ENCODE assay signal across 23 mouse cellular contexts in the genomic region with DNA sequence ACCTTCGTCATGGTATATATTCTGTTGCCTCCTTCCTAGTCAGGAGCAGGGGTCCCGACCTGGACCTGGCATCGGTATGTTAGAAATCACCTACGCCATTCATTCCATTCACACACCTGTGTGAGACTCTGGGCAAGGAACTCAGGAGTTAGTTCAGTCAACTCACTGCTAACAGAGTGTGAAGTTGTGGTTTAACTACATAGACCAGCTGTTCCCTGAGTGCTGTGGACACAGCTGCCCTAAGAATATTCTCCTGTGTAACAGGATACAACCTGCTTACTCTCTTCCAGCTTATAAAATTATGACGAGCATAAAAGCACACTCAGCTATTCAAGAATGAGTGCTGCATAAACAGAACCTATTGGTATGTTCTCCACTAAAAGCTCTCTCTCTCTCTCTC. TPM values are rescaled to one million over a fixed set of nuclear protein-coding genes. Genes with fewer than 3 reads are reported as not detected.
DNase-seq lines count a peak whose midpoint lies in the region; ATAC-seq and TF ChIP-seq lines count a peak whose summit lies in the region.
"Had no signal": no experiment of that assay in that cellular context is flagged by ENCODE, and none has a peak within 500 bp of the region (broad histone marks: within the 10 kb centered on the region; RNA-seq: fewer than 3 reads in every experiment).

No protein-coding gene starts in this region.

- no peaks in the 10 kb centered on the region for H3K9me3 ChIP-seq in limb, embryonic 11.5 days (ENCODE audit: control insufficient read depth, low read length)
- H3K9me3 ChIP-seq in limb, embryonic 10.5 days (replicated peaks): no peaks in the 10 kb centered on the region
- H3K9me3 ChIP-seq in limb, embryonic 13.5 days: no peaks in the 10 kb centered on the region
- H3K9me3 ChIP-seq: embryonic facial prominence, embryonic 15.5 days; forebrain, embryonic 15.5 days; G1E; heart, embryonic 10.5 days; heart, embryonic 13.5 days; hindbrain, embryonic 12.5 days; hindbrain, embryonic 15.5 days had no signal

- peaks cover 45% of the 10 kb centered on the region for H3K79me2 ChIP-seq in C2C12 (ENCODE audit: control insufficient read depth, insufficient read depth)

- no peak overlapping the region for H3K27ac ChIP-seq in limb, embryonic 11.5 days (replicated peaks; ENCODE audit: low read depth, low read length)
- no peak overlapping the region; the same call in 1 of the 2 replicates for H3K27ac ChIP-seq in limb, embryonic 10.5 days
- no peak overlapping the region for H3K27ac ChIP-seq in limb, embryonic 13.5 days
- H3K27ac ChIP-seq: embryonic facial prominence, embryonic 15.5 days; forebrain, embryonic 15.5 days; heart, adult 2 months; heart, embryonic 10.5 days; heart, embryonic 13.5 days; hindbrain, embryonic 12.5 days; hindbrain, embryonic 15.5 days had no signal

- H3K4me2 ChIP-seq in limb, embryonic 11.5 days (ENCODE audit: low read depth, severe bottlenecking): no peak overlapping the region
- no peak overlapping the region for H3K4me2 ChIP-seq in limb, embryonic 13.5 days (replicated peaks)
- H3K4me2 ChIP-seq: embryonic facial prominence, embryonic 15.5 days; forebrain, embryonic 15.5 days; heart, embryonic 13.5 days; hindbrain, embryonic 12.5 days; hindbrain, embryonic 15.5 days had no signal

- no peaks in the 10 kb centered on the region for H3K36me3 ChIP-seq in limb, embryonic 11.5 days (ENCODE audit: control insufficient read depth, insufficient read depth, low read length)
- H3K36me3 ChIP-seq in limb, embryonic 10.5 days: no peaks in the 10 kb centered on the region
- no peaks in the 10 kb centered on the region for H3K36me3 ChIP-seq in C2C12 (ENCODE audit: control insufficient read depth, insufficient read depth)
- no peaks in the 10 kb centered on the region for H3K36me3 ChIP-seq in limb, embryonic 13.5 days
- H3K36me3 ChIP-seq: embryonic facial prominence, embryonic 15.5 days; forebrain, embryonic 15.5 days; G1E; heart, embryonic 10.5 days; hindbrain, embryonic 12.5 days; hindbrain, embryonic 15.5 days had no signal

- no peak overlapping the region for H3K9ac ChIP-seq in limb, embryonic 11.5 days (ENCODE audit: low read length)
- no peak overlapping the region for H3K9ac ChIP-seq in limb, embryonic 13.5 days
- H3K9ac ChIP-seq: embryonic facial prominence, embryonic 15.5 days; forebrain, embryonic 15.5 days; heart, embryonic 13.5 days; hindbrain, embryonic 12.5 days; hindbrain, embryonic 15.5 days had no signal

- peaks cover 24% of the 10 kb centered on the region for H3K4me1 ChIP-seq in limb, embryonic 11.5 days (ENCODE audit: control insufficient read depth, insufficient read depth, low read length)
- H3K4me1 ChIP-seq in limb, embryonic 10.5 days: peaks cover 58% of the 10 kb centered on the region
- peaks cover 48% of the 10 kb centered on the region for H3K4me1 ChIP-seq in limb, embryonic 13.5 days
- H3K4me1 ChIP-seq: embryonic facial prominence, embryonic 15.5 days; hindbrain, embryonic 12.5 days had no signal

- 62% methylated on average over 5 of the region's 5 CpGs for WGBS in limb, embryonic 11.5 days
- WGBS in limb, embryonic 10.5 days: 83% methylated on average over 5 of the region's 5 CpGs
- 38% methylated on average over 5 of the region's 5 CpGs for WGBS in limb, embryonic 13.5 days

- peak; percentile 49; the same call in 1 of the 2 replicates for ATAC-seq in limb, embryonic 11.5 days (ENCODE audit: insufficient number of reproducible peaks, low FRiP score, low TSS enrichment, low read depth)
- ATAC-seq in limb, embryonic 13.5 days (ENCODE audit: low FRiP score, low read depth): peak; percentile 64
- ATAC-seq: forebrain, embryonic 15.5 days; Patski had no signal

- H3K79me3 ChIP-seq in C2C12 (ENCODE audit: low read depth): peaks cover 6% of the 10 kb centered on the region

- H3K4me3 ChIP-seq in limb, embryonic 11.5 days (ENCODE audit: low read depth, low read length): no peak overlapping the region
- no peak overlapping the region for H3K4me3 ChIP-seq in limb, embryonic 10.5 days
- no peak overlapping the region for H3K4me3 ChIP-seq in C2C12 (ENCODE audit: insufficient read depth, poor library complexity, severe bottlenecking)
- no peak overlapping the region for H3K4me3 ChIP-seq in limb, embryonic 13.5 days
- H3K4me3 ChIP-seq: embryonic facial prominence, embryonic 15.5 days; forebrain, embryonic 15.5 days; heart, adult 2 months; heart, embryonic 10.5 days; heart, embryonic 13.5 days; hindbrain, embryonic 12.5 days; hindbrain, embryonic 15.5 days had no signal

- DNase-seq in limb, embryonic 11.5 days (ENCODE audit: low spot score): no peak
- DNase-seq in limb, embryonic 10.5 days (ENCODE audit: low spot score): no peak
- no peak for DNase-seq in adrenal gland, postnatal 14 days
- no peak for DNase-seq in embryo, embryonic 10.5 days (ENCODE audit: low spot score)
- DNase-seq: adrenal gland, postnatal 10 days; cerebellum, adult 11 months; cerebellum, adult 2 months; cerebellum, adult 9-11 months; cerebellum, postnatal 25 days; embryo, embryonic 11 days; gastrocnemius, postnatal 25 days; heart, adult 2 months had no signal

- no peaks in the 10 kb centered on the region for H3K27me3 ChIP-seq in limb, embryonic 11.5 days (ENCODE audit: control insufficient read depth, insufficient read depth, low read length)
- H3K27me3 ChIP-seq in limb, embryonic 10.5 days (ENCODE audit: low read depth, poor library complexity, severe bottlenecking): no peaks in the 10 kb centered on the region
- H3K27me3 ChIP-seq in C2C12 (ENCODE audit: control insufficient read depth, insufficient read depth, insufficient read length): no peaks in the 10 kb centered on the region
- no peaks in the 10 kb centered on the region for H3K27me3 ChIP-seq in limb, embryonic 13.5 days
- H3K27me3 ChIP-seq: CH12.LX; embryonic facial prominence, embryonic 15.5 days; forebrain, embryonic 15.5 days; heart, embryonic 13.5 days; hindbrain, embryonic 12.5 days; hindbrain, embryonic 15.5 days; Patski had no signal

- H3ac ChIP-seq in C2C12 (ENCODE audit: control insufficient read depth, insufficient read length, low read depth): no peak overlapping the region

- TF ChIP-seq CTCF in C2C12 (IDR thresholded peaks at IDR 0.05; ENCODE audit: control insufficient read depth, insufficient read depth, insufficient read length): no peak

TF ChIP-seq in C2C12, 6 proteins besides CTCF, POLR2A, EP300 and RAD21:
- no peak for TF ChIP-seq FOSL1 (IDR thresholded peaks at IDR 0.05; ENCODE audit: insufficient read depth, low read length, poor library complexity, severe bottlenecking)
- TF ChIP-seq MYOG (IDR thresholded peaks at IDR 0.05; ENCODE audit: control insufficient read depth, extremely low read depth, insufficient read length): no peak
- TF ChIP-seq USF1 (IDR thresholded peaks at IDR 0.05; ENCODE audit: low read depth): no peak
- TF ChIP-seq MAX (IDR thresholded peaks at IDR 0.05): no peak
- TF ChIP-seq MYOD1 (IDR thresholded peaks at IDR 0.05; ENCODE audit: control insufficient read depth, insufficient read length, low read depth): peak; percentile 97
- TF ChIP-seq CEBPB (IDR thresholded peaks at IDR 0.05; ENCODE audit: low read depth): no peak
TF ChIP-seq in C2C12: peak in this region for 1.

RNA-seq across cellular contexts. Expression of a gene that starts 41.9 kb away (rescaled TPM):
- polyA plus RNA-seq in limb, embryonic 11.5 days (2014; fragmentation: Nextera tagmentation; extraction: Ambion mirVana): 51.1 and 54.1 TPM in 2 replicates
- polyA plus RNA-seq in limb, embryonic 10.5 days (2016; fragmentation: Nextera tagmentation; extraction: Ambion mirVana): 45.6 and 62.6 TPM in 2 replicates
- 19.1 TPM for polyA plus RNA-seq in C2C12 (2012; fragmentation: generic; extraction: Trizol)
- polyA plus RNA-seq in limb, embryonic 13.5 days (2015; fragmentation: Nextera tagmentation; extraction: Ambion mirVana): 69.2 and 71.4 TPM in 2 replicates
- total RNA-seq in adrenal gland, postnatal 14 days (2021): 102 and 123 TPM in 2 replicates
- polyA plus RNA-seq: G1E had no signal
